Mouse (Mus musculus) CD4-positive helper T cell, adult 2 months (primary cell): ENCODE measurements around the gene Tubg2.
"Not testable (repeated sequence)": the region's sequence is repeated elsewhere in the genome, so short reads cannot be mapped to it uniquely, and the experiment has no call there.

Source experiments
- DNase-seq: peaks from one replicate; pipeline ENCODE4 v3.0.0-alpha.2; 2012; ENCODE audit warnings: low read depth, missing footprints, low spot score

Tubg2 gene

GRCm38 (mm10) chr11:101138536-101139181, 17.0 kb upstream of the Tubg2 start:
- no peak for DNase-seq

- DNase-seq, result no peak
Observed at GRCm38 (mm10) chr11:101140164-101140819, 15.4 kb upstream of the Tubg2 start.

DNA sequence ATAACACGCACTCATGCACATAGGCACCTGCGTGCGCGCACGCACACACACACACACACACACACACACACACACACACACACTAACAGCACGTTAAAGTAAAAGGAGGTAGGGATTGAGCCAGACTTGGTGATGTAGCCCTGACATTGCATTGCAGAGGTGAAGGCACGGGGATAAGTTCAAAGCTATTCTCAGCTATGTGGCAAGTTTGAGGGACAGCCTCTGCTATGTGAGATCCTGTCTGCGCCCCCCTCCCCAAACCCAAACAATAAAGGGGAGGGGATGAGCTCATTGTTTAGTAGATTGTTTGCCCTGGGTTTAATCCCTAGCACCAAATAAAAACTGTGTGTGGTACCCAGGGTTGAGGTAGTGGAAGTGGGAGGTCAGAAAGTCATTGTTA, 14.6 kb upstream of the Tubg2 start:
- DNase-seq, result no peak

DNA sequence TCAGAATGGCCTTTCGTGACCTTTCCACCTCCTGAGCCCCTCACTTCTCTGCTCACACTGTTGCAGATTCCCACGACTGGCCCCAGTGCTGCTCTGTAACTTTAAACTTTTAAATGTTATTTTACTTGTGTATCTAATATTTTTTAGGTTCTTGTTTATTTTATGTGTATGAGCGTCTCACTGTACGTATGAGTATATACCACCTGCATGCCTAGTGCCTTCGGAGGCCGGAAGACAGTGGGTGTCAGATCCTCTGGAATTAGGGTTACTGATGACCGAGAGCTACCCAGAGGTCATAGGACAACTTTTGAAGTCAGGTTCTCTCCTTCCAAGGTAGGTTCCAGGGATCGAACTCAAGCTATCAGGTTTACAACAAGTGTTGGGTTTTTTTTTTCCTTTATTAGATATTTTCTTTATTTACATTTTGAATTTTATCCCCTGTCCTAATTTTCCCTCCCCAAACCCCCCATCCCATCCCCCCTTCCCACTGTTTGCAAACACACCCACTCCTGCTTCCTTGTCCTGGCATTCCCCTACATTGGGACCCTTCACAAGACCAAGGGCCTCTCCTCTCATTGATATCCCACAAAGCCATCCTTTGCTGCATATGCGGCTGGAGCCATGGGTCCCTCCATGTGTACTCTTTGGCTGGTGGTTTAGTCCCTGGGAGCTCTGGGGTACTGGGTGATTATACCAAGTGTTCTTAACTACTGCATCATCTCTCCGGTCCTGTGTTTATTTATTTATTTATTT, 13.3 kb upstream of the Tubg2 start:
- DNase-seq, result no peak

DNA sequence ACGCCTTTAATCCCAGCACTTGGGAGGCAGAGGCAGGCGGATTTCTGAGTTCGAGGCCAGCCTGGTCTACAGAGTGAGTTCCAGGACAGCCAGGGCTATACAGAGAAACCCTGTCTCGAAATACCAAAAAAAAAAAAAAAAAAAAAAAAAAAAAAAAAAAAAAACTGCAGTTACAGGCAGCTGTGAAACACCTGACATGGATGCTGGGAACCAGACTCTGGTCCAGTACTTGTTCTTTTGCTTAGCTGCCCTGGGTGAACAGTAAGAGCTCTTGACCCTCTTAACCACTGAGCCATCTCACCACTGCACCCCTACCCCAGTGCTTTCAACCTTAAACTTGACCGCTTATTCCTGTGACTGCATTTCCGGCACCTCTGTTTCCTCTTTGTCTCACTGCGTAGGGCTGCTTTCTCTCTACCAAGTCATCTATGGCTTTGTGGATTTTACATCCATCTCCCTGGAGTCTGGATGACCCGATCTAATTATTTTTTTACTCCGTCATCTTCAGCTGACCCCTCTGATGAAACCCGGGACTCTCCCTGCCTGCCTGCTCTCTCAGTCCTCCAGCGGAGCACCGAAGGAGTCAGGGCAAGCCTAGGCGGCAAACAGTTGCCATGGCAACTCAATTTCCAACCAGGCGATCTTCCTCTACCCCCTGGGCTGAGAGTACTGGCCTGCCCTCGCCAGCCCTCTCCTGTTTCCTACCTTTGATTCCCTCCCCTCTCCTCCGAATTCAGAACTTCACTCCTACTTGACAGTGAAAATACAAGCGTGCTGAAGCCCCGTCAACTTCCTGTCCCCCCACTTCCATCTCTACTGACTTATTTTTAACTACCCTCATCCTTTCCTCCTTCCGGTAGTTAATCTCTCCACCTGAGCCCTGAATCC, 12.1 kb upstream of the Tubg2 start:
- DNase-seq, result peak; percentile 80

- DNase-seq, result no peak
Observed at GRCm38 (mm10) chr11:101146377-101146776, 9.3 kb upstream of the Tubg2 start.

DNA sequence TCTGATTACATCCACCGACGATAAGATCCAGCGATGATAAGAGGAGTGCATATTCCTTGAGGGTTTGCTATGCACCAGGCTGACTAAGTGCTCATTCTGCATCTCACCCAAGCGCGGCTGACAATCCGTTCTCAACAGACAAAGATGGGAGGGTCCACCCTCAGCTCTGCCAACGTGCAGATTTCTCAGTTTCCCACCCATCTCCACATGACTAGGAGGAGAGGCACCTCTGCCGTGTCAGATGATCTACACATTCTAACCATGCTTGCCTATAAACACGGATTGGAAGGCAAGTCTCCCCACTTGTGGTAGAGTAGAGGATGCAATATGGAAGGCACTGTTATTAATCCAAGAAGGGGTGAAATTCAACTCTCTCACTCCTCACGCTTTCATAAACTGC, 7.0 kb upstream of the Tubg2 start:
- DNase-seq, result no peak

DNA sequence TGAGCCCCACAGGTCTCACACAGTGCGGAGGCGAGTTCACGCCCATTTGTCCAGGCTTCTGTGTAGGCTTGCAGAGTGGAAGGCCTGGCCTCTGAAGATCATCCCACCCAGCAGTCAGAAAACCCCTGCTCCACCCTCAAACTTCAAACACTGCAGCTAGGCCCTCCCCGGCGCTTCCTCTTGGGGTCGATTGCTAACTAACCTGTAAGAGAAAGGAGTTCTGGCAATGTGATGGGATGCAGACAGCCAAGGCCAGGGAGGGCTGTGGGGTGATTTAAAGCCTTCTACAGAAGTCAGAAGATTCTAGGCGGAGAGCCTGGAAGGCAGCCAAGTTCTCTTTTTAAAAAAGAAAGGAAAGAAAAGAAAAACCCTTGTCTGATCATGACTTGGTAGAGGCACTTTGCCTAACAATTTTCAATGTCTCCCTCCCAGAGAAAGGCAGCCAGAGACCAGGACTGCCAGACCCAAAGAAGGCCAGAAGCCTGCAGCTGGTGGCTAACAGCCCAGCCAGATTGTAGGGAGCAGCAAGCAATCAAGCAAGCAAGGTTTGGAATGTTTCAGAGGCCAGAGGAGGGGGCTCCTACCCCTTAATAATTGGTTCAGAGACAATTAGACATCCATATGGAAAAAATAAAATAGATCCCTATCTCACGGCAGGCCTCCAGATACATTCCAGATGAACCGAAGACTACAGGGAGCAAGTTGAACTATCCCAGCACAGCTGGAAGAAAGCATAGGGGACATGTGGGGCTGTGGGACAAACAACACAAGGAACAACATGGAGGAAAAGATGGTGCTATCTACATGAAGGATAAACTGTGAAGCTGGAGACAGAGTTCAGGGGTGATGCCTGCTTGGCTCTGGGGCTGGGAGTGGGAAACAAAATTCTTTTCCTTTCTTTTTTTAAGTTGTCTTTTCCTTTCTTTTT, 6.3 kb upstream of the Tubg2 start:
- DNase-seq, result no peak

DNA sequence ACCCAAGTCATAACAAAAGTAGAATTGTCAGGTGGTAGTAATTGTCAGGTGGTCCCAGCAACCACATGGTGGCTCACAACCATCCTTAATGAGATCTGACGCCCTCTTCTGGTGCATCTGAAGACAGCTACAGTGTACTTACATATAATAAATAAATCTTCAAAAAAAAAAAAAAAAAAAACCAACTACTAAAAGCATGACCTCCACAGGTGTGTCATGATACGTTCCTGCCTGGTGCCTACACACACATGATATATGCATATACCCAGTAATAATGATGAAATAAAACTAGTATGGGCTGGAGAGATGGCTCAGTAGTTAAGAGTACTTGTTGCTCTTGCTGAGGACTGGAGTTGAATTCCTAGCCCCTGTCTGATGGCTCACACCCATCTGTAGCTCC, 4.6 kb upstream of the Tubg2 start:
- DNase-seq, result no peak

GRCm38 (mm10) chr11:101152825-101153224, 2.9 kb upstream of the Tubg2 start:
- no peak for DNase-seq

- no peak for DNase-seq
Observed at GRCm38 (mm10) chr11:101154648-101155047, 1.1 kb upstream of the Tubg2 start.

GRCm38 (mm10) chr11:101155151-101155550, 556 bp upstream of the Tubg2 start:
- no peak for DNase-seq

DNA sequence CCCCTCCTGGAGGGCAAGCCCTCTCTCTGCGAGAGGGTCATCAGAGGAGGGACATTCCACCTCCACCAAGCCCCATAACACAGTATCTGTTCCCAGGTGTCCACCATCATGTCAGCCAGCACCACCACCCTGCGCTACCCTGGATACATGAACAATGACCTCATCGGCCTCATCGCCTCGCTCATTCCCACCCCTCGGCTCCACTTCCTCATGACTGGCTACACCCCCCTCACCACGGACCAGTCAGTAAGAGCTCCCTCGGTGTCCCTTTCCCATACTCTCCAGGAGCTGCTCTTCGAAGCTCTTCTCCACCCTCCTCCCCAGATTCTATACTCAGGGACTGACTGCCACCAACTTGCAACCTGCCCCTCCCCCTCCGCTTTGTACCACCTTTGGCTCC, 4.4 kb downstream of the Tubg2 start:
- not testable (repeated sequence) for DNase-seq

DNA sequence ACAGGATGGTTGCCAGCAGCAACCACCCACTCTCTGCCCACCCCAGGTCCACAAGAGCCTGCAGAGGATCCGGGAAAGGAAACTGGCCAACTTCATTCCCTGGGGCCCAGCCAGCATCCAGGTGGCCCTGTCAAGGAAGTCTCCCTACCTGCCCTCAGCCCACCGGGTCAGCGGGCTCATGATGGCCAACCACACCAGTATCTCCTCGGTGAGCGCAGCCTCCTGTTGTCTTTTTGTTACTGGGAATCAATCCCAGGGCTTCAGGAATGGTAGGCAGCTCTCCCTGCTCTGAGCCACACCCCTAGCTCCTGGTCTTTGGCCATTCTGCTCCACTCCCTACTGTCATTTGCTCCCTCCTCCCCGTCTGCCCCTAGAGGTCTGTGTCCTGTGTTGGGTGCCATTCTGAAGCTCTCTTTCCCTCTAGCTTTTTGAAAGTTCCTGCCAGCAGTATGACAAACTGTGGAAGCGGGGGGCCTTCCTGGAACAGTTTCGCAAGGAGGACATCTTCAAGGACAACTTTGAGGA, 5.3 kb downstream of the Tubg2 start:
- not testable (repeated sequence) for DNase-seq

GRCm38 (mm10) chr11:101161551-101161950, 5.8 kb downstream of the Tubg2 start:
- no peak for DNase-seq

DNA sequence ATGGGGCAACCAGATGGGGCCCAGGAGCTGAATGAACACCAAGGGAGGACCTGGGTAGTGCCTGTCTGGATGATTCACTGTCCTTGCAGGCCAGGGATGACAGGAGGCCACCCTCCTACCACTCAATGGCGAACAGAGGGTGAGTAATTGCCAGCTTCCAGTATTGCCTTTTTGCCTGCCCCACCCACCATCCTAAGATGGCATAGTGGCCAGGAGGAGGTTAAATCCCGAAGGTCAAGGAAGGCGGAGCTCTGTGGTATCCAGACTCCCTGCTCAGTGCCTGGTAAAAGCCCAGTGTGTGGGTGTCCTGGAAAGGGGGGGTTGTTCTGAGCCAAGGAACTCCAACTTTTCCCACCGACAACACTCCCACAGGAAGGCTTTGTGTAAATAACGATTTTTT, 6.6 kb downstream of the Tubg2 start:
- no peak for DNase-seq

DNA sequence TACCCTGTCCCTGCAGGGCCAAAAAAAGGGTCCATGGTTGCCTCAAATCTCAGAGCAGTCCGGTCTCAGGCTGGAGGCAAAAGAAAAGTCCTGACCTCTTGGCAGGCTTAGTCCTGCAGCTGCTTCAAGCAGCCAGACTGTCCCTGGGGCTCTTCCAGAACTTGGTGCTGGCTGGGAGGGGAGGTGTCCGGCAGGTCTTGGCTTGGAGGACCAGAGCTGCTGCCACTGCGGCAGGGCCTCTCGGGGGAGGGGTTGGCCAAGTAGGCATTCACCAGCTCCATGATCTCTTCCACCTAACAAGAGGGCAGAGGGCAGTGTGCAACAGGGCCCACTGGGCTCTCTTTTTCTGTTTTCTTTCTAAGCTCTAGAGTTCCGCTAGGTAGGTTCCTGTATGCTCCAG, 7.1 kb downstream of the Tubg2 start:
- DNase-seq, result no peak

GRCm38 (mm10) chr11:101163476-101164350, 8.0 kb downstream of the Tubg2 start:
- no peak for DNase-seq

- peak; percentile 37 for DNase-seq
Observed at GRCm38 (mm10) chr11:101164351-101164665, 8.6 kb downstream of the Tubg2 start.
